Mouse (Mus musculus) midbrain, embryonic 16.5 days (tissue): Measurements from ENCODE around the gene Serpinb1a. TPM values are rescaled to one million over a fixed set of nuclear protein-coding genes. Genes with fewer than 3 reads are reported as not detected.

Source experiments
- ATAC-seq: fragments of 200-750 bp; cut with Nextera tagmentation; 2 replicates; pipeline ENCODE4 v1.8.0; 2017; ENCODE audit warnings: moderate TSS enrichment
- H3K27ac ChIP-seq: fragments of 300-500 bp; sonication (generic); 2 replicates; pipeline ENCODE4 v1.5.1; 2014; ENCODE audit warnings: mild to moderate bottlenecking, low read length, mixed read lengths
- H3K27me3 ChIP-seq: fragments of 300-500 bp; sonication (generic); 2 replicates; pipeline ENCODE4 v1.6.1; 2014; ENCODE audit warnings: low read depth, low read length, mixed read lengths; ENCODE audit not compliant: control insufficient read depth, insufficient read depth
- H3K36me3 ChIP-seq: fragments of 300-500 bp; sonication (generic); 2 replicates; pipeline ENCODE4 v1.6.1; 2014; ENCODE audit warnings: mild to moderate bottlenecking, low read length, moderate library complexity, mixed read lengths; ENCODE audit not compliant: control insufficient read depth, insufficient read depth
- H3K4me1 ChIP-seq: fragments of 300-500 bp; sonication (generic); 2 replicates; pipeline ENCODE4 v1.6.1; 2014; ENCODE audit warnings: mild to moderate bottlenecking, low read length, mixed read lengths; ENCODE audit not compliant: control insufficient read depth, insufficient read depth
- H3K4me2 ChIP-seq: fragments of 300-500 bp; sonication (generic); 2 replicates; pipeline ENCODE4 v1.6.1; 2014; ENCODE audit warnings: mild to moderate bottlenecking, low read length, mixed read lengths
- H3K4me3 ChIP-seq: fragments of 300-500 bp; sonication (generic); 2 replicates; pipeline ENCODE4 v1.5.1; 2014; ENCODE audit warnings: low read depth, mild to moderate bottlenecking, low read length, moderate library complexity, mixed read lengths
- H3K9ac ChIP-seq: fragments of 300-500 bp; sonication (generic); 2 replicates; pipeline ENCODE4 v1.6.1; 2014; ENCODE audit warnings: low read depth, low read length, mixed read lengths
- H3K9me3 ChIP-seq: fragments of 300-500 bp; sonication (generic); replicated peaks from 2 replicates; pipeline ENCODE4 v1.6.1; 2014; ENCODE audit warnings: mild to moderate bottlenecking, low read length, mixed read lengths; ENCODE audit not compliant: control insufficient read depth, poor library complexity, severe bottlenecking
- WGBS: fragments of 180-500 bp; shearing (Covaris S2); extraction: QIAGEN DNeasy Blood & Tissue Kit; methylation state at CpG from one replicate; pipeline ENCODE4 v1.1.7; 2014; 5-methylcytosine and 5-hydroxymethylcytosine counted together
- polyA plus RNA-seq: library from polyadenylated mRNA; unstranded; fragments of >200 nt; fragmentation: Nextera tagmentation; extraction: Ambion mirVana; gene quantifications from 2 replicates; pipeline ENCODE4 v1.2.1, GENCODE M21; 2015

Serpinb1a gene
- polyA plus RNA-seq, 1 experiment from 2014 or later = 2.3 TPM

DNA sequence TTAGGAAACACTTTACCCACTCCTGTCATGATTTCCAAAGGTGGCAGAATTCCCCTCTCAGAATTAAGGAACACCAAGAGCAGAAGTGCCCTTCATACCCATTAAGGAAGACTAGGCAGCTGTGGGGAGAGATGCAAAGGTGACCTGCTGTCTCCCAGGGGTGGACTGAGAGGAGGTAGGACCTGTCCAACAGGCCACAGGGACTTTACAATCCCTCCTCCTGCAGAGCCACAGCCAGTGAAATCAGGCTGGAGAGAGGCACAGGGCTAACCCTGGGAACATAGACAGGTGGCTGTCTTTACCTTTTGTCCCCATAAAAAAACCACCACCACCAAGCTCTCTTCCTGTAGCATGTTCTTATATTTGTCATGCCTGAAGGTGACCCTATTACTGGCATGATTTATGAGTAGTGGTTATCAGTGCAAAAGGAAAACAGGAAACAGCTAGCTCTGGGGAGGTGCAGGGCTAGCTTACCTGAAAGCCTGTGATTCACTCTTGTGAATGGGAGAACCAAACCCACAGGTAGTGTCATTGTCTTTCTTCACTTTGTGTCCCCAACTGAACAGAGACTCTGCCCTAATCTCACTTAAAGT lies 1.4 kb downstream of the Serpinb1a start:
- no peak overlapping the region for H3K27ac ChIP-seq
- H3K4me1 ChIP-seq = no peaks in the 10 kb centered on the region
- peaks cover 3% of the 10 kb centered on the region for H3K27me3 ChIP-seq
- no peak for ATAC-seq
- no peaks in the 10 kb centered on the region for H3K9me3 ChIP-seq
- no peak overlapping the region for H3K4me3 ChIP-seq
- no peaks in the 10 kb centered on the region for H3K36me3 ChIP-seq
- H3K9ac ChIP-seq = no peak overlapping the region
- no peak overlapping the region for H3K4me2 ChIP-seq

GRCm38 (mm10) chr13:32849092-32849491 lies 1.9 kb downstream of the Serpinb1a start:
- no peak overlapping the region for H3K4me2 ChIP-seq
- no peak overlapping the region for H3K9ac ChIP-seq
- H3K4me3 ChIP-seq = no peak overlapping the region
- no peaks in the 10 kb centered on the region for H3K9me3 ChIP-seq
- no peak for ATAC-seq
- no peak overlapping the region for H3K27ac ChIP-seq
- H3K27me3 ChIP-seq = peaks cover 3% of the 10 kb centered on the region
- H3K4me1 ChIP-seq = no peaks in the 10 kb centered on the region
- 77% methylated on average over 4 of the region's 4 CpGs for WGBS
- no peaks in the 10 kb centered on the region for H3K36me3 ChIP-seq

- Histone ChIP-seq H3K4me2 (no peak overlapping the region), H3K27me3 (peaks cover 3% of the 10 kb centered on the region; the same call in 1 of the 2 replicates), H3K36me3 (no peaks in the 10 kb centered on the region), H3K9ac (no peak overlapping the region), H3K9me3 (no peaks in the 10 kb centered on the region), H3K4me1 (no peaks in the 10 kb centered on the region), H3K27ac (no peak overlapping the region), H3K4me3 (no peak overlapping the region)
- no peak for ATAC-seq
Measured at GRCm38 (mm10) chr13:32846221-32846620, 4.8 kb downstream of the Serpinb1a start.

DNA sequence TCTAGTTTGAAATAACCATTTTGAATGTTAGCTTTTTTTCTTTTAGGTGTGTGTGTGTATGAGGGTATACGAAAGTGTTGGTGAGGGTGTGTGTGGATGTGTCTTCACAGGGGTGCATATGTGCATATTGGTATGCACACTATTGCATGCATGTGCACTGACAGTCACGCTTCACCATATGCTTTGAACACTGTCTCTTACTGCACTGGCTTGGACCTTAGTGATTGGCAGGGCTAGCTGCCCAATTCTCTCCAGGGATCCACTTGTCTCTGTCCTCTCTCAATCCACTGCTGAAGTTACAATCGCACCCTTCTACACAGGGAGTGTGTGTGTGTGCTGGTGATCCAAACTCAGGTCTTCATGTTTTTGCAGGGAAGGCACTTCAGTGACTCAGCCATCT lies 9.6 kb downstream of the Serpinb1a start:
- WGBS = 91% methylated on average over 3 of the region's 3 CpGs
- no peak overlapping the region for H3K27ac ChIP-seq
- H3K4me2 ChIP-seq = no peak overlapping the region
- H3K4me3 ChIP-seq = no peak overlapping the region
- H3K9ac ChIP-seq = no peak overlapping the region
- no peaks in the 10 kb centered on the region for H3K9me3 ChIP-seq
- H3K27me3 ChIP-seq = no peaks in the 10 kb centered on the region
- no peaks in the 10 kb centered on the region for H3K36me3 ChIP-seq
- no peaks in the 10 kb centered on the region for H3K4me1 ChIP-seq
- ATAC-seq = no peak

- 48% methylated on average over 1 of the region's 1 CpGs for WGBS
- no peak overlapping the region for H3K27ac ChIP-seq
- H3K9me3 ChIP-seq = no peaks in the 10 kb centered on the region
- no peaks in the 10 kb centered on the region for H3K4me1 ChIP-seq
- no peak overlapping the region for H3K4me2 ChIP-seq
- no peaks in the 10 kb centered on the region for H3K36me3 ChIP-seq
- H3K4me3 ChIP-seq = no peak overlapping the region
- no peak for ATAC-seq
- no peak overlapping the region for H3K9ac ChIP-seq
- H3K27me3 ChIP-seq = no peaks in the 10 kb centered on the region
Measured at GRCm38 (mm10) chr13:32839314-32839713, 11.7 kb downstream of the Serpinb1a start.

- H3K4me2 ChIP-seq = no peak overlapping the region
- H3K27ac ChIP-seq = no peak overlapping the region
- H3K36me3 ChIP-seq = no peaks in the 10 kb centered on the region
- no peak overlapping the region for H3K4me3 ChIP-seq
- H3K9me3 ChIP-seq = no peaks in the 10 kb centered on the region
- H3K4me1 ChIP-seq = no peaks in the 10 kb centered on the region
- no peak for ATAC-seq
- H3K9ac ChIP-seq = no peak overlapping the region
- H3K27me3 ChIP-seq = no peaks in the 10 kb centered on the region
- 97% methylated on average over 5 of the region's 5 CpGs for WGBS
Measured at GRCm38 (mm10) chr13:32834513-32834912, 16.5 kb downstream of the Serpinb1a start.

GRCm38 (mm10) chr13:32833237-32833636 lies 17.7 kb downstream of the Serpinb1a start:
- H3K4me2 ChIP-seq = no peak overlapping the region
- H3K9ac ChIP-seq = no peak overlapping the region
- H3K9me3 ChIP-seq = no peaks in the 10 kb centered on the region
- no peaks in the 10 kb centered on the region for H3K36me3 ChIP-seq
- WGBS = 76% methylated on average over 6 of the region's 6 CpGs
- ATAC-seq = no peak
- H3K27me3 ChIP-seq = no peaks in the 10 kb centered on the region
- no peak overlapping the region for H3K27ac ChIP-seq
- H3K4me3 ChIP-seq = no peak overlapping the region
- H3K4me1 ChIP-seq = no peaks in the 10 kb centered on the region

DNA sequence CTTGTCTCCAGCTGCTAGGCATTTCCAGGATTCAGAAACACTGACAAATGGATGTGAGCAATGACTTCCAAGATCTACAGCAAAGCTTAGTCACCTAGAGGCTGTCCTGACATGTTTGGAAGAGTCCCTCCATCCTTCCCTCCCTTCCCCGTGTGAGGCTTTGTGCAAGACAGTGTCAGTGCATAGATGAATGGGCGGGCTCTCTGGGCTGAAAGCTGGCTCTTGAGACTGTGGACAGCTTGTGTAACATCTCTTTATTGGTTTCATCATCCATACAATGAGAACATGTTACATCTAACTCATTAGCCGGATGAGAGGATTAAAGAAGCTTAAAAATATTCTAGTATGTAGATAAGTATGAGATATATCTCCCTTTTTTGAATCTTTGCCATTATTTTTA lies 18.2 kb downstream of the Serpinb1a start:
- no peak for ATAC-seq
- H3K36me3 ChIP-seq = no peaks in the 10 kb centered on the region
- WGBS = 68% methylated on average over 3 of the region's 3 CpGs
- no peaks in the 10 kb centered on the region for H3K4me1 ChIP-seq
- no peaks in the 10 kb centered on the region for H3K9me3 ChIP-seq
- no peak overlapping the region for H3K4me3 ChIP-seq
- no peaks in the 10 kb centered on the region for H3K27me3 ChIP-seq
- H3K9ac ChIP-seq = no peak overlapping the region
- H3K27ac ChIP-seq = no peak overlapping the region
- H3K4me2 ChIP-seq = no peak overlapping the region

- no peak overlapping the region for H3K4me3 ChIP-seq
- no peaks in the 10 kb centered on the region for H3K4me1 ChIP-seq
- no peak overlapping the region for H3K27ac ChIP-seq
- H3K4me2 ChIP-seq = no peak overlapping the region
- no peaks in the 10 kb centered on the region for H3K36me3 ChIP-seq
- WGBS = 81% methylated on average over 3 of the region's 3 CpGs
- no peaks in the 10 kb centered on the region for H3K9me3 ChIP-seq
- H3K27me3 ChIP-seq = no peaks in the 10 kb centered on the region
- ATAC-seq = no peak
- no peak overlapping the region for H3K9ac ChIP-seq
Measured at GRCm38 (mm10) chr13:32831505-32832273, 19.3 kb downstream of the Serpinb1a start.
